Mouse (Mus musculus) megakaryocyte, embryonic 14.5 days (primary cell): ENCODE measurements at regions not wholly inside any gene's neighbourhood (a gene's known extent, or its start where the extent isn't known, plus 50 kb on each side); places are given as distances from the start of the nearest gene placed in this dataset.
"Not testable (repeated sequence)": the region's sequence is repeated elsewhere in the genome, so short reads cannot be mapped to it uniquely, and the experiment has no call there.

Source experiments
- H3K27me3 ChIP-seq: replicated peaks from 2 replicates; pipeline ENCODE3; 2012; ENCODE audit warnings: inconsistent platforms
- H3K36me3 ChIP-seq: replicated peaks from 2 replicates; pipeline ENCODE3; 2012; ENCODE audit warnings: low read length, inconsistent platforms, mixed read lengths
- H3K4me1 ChIP-seq: 2 replicates; pipeline ENCODE4 v1.6.1; 2012; ENCODE audit warnings: inconsistent platforms
- H3K4me3 ChIP-seq: replicated peaks from 2 replicates; pipeline ENCODE3; 2012; ENCODE audit warnings: moderate library complexity, mild to moderate bottlenecking, inconsistent platforms
- H3K9me3 ChIP-seq: 2 replicates; pipeline ENCODE4 v1.6.1; 2012; ENCODE audit warnings: inconsistent platforms
- FLI1 ChIP-seq: IDR thresholded peaks from 2 replicates; pipeline ENCODE4 v1.6.1; 2012; ENCODE audit warnings: low read length, inconsistent platforms, mixed read lengths
- GATA1 ChIP-seq: IDR thresholded peaks from 3 replicates; pipeline ENCODE4 v1.6.1; 2012; ENCODE audit warnings: mixed read lengths, low read length, inconsistent platforms, borderline replicate concordance

DNA sequence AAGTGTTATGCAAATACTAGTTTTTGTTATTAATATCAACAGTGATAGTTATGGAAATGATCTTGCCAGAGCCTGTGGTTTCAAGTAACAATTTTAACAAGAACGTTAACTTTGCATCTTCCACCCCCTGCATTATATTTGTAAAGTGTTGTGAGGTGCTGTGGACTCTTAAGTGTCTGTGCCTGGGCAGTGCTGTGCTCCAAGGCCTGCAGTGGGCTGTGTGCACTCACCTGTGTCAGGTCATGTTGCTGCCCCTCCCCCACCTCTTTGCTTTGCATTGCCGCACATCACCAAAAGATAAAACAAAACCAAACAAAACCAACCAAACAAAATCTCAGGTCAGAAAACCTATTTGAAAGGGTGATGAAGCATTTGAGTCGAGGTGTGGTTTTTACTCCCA is 297.7 kb downstream of the Sec16b start:
- TF ChIP-seq FLI1 (no peak), GATA1 (no peak)
- Histone ChIP-seq H3K9me3 (peaks cover 50% of the 10 kb centered on the region), H3K4me3 (no peak overlapping the region), H3K27me3 (no peaks in the 10 kb centered on the region), H3K36me3 (no peaks in the 10 kb centered on the region), H3K4me1 (no peaks in the 10 kb centered on the region)

DNA sequence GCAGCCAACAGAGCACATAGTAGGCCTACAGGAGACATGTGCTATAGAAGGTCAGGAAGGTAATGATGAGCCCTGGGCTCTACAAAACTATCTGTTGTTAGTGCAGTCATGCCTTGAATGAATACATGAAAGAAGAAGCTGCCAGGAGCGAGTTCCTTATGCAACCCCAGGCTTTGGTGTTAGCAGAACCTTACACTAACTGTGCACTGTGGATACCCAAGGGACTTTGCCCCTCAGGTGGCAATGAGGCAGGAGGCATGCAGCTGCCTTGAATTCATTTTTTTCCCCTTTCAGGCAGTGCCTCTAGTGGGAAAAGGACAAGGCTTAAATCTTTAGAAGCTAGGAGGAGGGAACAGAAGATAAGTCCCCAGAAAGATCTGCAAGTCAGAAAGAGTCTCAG is 299.8 kb downstream of the Sec16b start:
- Histone ChIP-seq H3K27me3 (no peaks in the 10 kb centered on the region), H3K4me1 (no peaks in the 10 kb centered on the region), H3K4me3 (no peak overlapping the region), H3K9me3 (peaks cover 46% of the 10 kb centered on the region), H3K36me3 (no peaks in the 10 kb centered on the region)
- TF ChIP-seq GATA1 = no peak
- TF ChIP-seq FLI1 = no peak

DNA sequence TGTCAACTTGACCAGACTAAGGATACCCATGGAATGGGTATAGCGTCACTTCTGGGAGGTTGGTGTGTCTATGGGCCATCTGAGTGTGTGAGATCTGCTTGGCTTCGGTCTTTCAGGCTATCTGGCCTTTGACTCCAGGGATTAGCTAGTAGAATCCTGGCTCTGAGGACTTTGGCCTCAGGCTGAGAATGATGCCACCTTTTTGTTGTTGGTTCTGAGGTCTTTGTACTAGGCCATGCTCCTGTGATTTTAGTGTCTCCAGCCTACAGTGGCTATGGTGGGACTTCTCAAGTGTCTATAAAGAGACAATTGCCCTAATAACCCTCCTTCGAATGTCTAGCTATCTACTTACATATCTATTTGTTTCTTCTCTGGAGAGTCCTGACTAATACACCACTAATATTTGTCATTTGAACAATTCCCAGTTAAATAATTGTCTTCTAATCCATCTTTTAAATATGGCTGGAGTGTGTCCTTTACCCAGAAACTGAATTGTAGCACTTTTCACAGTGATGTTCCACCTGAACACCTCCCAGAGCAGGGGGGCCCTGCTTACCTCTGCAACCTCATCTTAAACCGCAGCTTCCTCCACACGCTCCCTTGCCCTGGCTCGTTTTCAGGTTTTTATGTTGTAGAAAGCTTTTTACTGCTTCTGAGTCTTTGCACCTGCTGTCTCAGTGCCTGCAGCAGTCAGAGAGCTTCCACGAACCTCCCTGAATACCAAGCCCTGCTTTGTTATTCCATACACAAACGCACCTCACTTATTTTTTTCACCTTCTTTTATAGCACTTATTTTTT is 303.3 kb downstream of the Sec16b start:
- TF ChIP-seq GATA1 (no peak), FLI1 (no peak)
- H3K9me3 ChIP-seq = peaks cover 46% of the 10 kb centered on the region

DNA sequence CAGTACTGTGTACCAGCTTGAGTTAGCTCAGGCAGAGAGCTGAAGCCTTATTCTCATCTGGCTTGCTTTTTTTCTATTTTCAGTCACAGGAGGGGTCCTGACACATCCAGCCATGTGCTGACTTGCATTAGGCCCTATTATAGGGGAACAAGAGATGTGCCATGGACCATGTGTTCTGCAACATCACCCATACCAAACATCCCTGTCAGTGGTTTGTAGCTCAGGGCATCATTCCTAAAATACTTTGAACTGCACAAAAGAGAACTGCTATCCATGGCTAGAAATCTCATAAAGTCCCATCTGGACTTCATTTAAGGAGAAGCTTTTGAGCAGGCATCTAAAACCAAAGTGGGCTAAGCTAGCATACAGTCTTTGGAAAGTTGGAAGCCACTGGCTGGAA is 304.1 kb downstream of the Sec16b start:
- TF ChIP-seq FLI1 (no peak), GATA1 (no peak)
- H3K9me3 ChIP-seq = peaks cover 42% of the 10 kb centered on the region
- H3K4me1 ChIP-seq = no peaks in the 10 kb centered on the region
- no peaks in the 10 kb centered on the region for H3K27me3 ChIP-seq
- no peak overlapping the region for H3K4me3 ChIP-seq
- H3K36me3 ChIP-seq = no peaks in the 10 kb centered on the region

More for the DNA sequence above, 303.3 kb downstream of the Sec16b start:
- H3K4me3 ChIP-seq = no peak overlapping the region
- no peaks in the 10 kb centered on the region for H3K4me1 ChIP-seq
- no peaks in the 10 kb centered on the region for H3K27me3 ChIP-seq
- H3K36me3 ChIP-seq = no peaks in the 10 kb centered on the region

DNA sequence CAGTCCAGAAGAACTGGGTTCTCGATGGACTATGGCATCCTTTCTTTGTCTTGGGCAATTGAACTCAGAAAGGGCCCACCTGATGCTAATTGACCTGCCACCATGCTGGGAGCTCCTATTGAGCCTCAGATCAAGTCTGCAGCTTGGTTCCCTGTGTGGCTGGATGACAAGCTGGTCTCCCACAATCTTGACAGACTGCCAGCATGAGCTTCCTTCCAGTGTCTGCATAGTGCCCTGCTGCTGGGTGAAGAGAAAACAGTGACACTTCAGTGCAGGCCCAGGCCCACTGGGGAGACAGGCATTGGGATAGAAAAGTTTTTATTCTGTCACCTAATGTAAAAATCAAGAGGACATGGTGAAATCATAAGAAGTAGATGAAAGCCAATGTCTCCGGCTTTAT is 321.4 kb downstream of the Sec16b start:
- no peak overlapping the region for H3K4me3 ChIP-seq
- H3K36me3 ChIP-seq = no peaks in the 10 kb centered on the region
- H3K4me1 ChIP-seq = no peaks in the 10 kb centered on the region
- peaks cover 19% of the 10 kb centered on the region for H3K9me3 ChIP-seq
- no peaks in the 10 kb centered on the region for H3K27me3 ChIP-seq
- no peak for TF ChIP-seq FLI1
- TF ChIP-seq GATA1 = no peak

DNA sequence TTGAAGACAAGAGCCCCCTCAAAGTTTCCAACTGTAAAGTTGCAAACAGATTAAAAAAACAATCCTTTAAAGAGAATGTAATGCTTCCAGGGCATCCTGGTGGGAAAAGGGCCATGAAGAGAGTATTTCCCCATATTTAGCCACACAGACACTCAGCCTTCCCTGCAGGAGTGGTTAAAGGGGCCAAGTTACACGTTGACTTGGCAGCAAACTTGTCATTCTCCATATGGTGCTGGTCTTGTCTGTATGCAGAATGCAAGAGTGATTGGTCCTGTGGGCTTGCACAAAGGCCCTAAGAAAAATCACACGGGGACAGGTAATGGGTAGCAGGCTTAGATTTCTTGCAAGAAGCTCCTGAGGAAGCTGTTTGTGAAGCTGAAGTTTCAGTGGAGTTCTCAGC is 325.0 kb downstream of the Sec16b start:
- no peaks in the 10 kb centered on the region for H3K4me1 ChIP-seq
- no peak for TF ChIP-seq FLI1
- no peak for TF ChIP-seq GATA1
- H3K36me3 ChIP-seq = no peaks in the 10 kb centered on the region
- H3K9me3 ChIP-seq = peaks cover 9% of the 10 kb centered on the region; the same call in 1 of the 2 replicates
- no peaks in the 10 kb centered on the region for H3K27me3 ChIP-seq
- H3K4me3 ChIP-seq = no peak overlapping the region

DNA sequence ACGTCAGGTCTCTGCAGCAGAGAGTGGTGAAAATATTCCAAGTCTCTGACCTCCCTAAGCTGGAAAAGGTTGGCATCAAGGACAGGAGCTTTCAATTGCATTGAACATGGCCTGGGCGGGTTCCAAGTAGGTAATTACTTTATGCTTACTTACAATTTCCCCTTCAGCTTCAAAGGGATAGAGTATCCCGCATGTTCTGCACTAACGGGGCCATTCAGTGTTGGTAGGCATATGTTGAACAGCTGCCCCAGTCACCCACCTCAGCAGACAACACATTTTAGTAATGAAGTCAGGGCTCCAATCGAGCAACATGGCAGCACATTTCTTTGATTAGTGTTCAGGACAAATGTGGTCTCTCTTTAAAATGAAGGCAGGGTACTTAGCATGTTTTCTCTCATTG is 366.2 kb downstream of the Sec16b start:
- no peaks in the 10 kb centered on the region for H3K36me3 ChIP-seq
- H3K4me1 ChIP-seq = no peaks in the 10 kb centered on the region
- peaks cover 13% of the 10 kb centered on the region for H3K9me3 ChIP-seq
- TF ChIP-seq GATA1 (no peak), FLI1 (no peak)
- H3K4me3 ChIP-seq = no peak overlapping the region
- H3K27me3 ChIP-seq = no peaks in the 10 kb centered on the region

DNA sequence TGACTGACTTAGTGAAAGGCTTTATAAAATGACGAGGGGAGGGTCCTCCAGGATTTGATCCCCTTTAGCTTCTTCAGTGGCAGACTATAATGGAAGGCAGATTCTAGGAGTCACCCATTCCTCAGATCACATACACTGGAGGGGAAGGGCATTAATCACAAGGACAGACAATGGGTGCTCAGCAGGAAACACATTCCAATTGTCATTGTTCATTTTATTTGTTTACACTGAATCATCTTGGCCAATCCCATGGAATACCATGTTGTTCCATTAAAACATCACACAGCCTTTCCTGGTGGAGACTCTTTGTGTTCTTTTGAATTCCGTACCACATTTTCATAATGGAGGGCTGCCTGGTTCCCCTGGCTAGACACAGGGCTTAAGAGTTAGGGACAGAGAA is 368.5 kb downstream of the Sec16b start:
- Histone ChIP-seq H3K4me1 (no peaks in the 10 kb centered on the region), H3K4me3 (no peak overlapping the region), H3K9me3 (peaks cover 13% of the 10 kb centered on the region), H3K27me3 (no peaks in the 10 kb centered on the region), H3K36me3 (no peaks in the 10 kb centered on the region)
- no peak for TF ChIP-seq FLI1

DNA sequence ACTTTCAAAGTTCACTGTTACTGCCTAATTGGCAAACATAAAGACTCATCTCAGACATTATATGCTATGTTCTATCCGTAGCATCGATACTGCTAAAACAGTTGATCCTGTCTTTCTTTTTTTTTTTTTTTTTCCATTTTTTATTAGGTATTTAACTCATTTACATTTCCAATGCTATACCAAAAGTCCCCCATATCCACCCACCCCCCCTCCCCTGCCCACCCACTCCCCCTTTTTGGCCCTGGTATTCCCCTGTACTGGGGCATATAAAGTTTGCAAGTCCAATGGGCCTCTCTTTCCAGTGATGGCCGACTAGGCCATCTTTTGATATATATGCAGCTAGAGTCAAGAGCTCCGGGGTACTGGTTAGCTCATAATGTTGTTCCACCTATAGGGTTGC is 370.6 kb downstream of the Sec16b start:
- not testable (repeated sequence) for H3K27me3 ChIP-seq, H3K4me3 ChIP-seq, H3K4me1 ChIP-seq, H3K36me3 ChIP-seq
- peaks cover 13% of the 10 kb centered on the region for H3K9me3 ChIP-seq

DNA sequence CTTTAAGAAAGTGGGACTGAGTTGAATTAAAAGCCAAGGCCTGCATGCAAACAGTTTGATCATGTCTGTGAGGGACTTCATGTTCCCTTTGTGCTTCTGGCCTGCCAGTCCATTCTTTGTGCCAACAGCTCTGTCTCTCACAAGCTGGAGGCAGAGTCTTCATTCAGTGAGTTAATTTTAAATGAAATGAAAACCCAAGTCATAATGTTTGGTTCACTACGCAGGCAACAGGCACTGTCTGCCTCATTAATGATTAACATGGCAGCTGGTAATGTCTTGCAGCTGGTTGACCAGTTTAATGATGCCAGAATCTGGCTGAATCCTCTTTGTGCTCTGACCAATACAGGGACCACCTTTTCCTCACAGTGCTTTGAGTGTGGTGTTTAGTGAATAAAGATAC is 380.6 kb downstream of the Sec16b start:
- Histone ChIP-seq H3K4me3 (no peak overlapping the region), H3K4me1 (no peaks in the 10 kb centered on the region), H3K27me3 (no peaks in the 10 kb centered on the region), H3K36me3 (no peaks in the 10 kb centered on the region), H3K9me3 (peaks cover 26% of the 10 kb centered on the region)
- no peak for TF ChIP-seq GATA1
- TF ChIP-seq FLI1 = no peak

DNA sequence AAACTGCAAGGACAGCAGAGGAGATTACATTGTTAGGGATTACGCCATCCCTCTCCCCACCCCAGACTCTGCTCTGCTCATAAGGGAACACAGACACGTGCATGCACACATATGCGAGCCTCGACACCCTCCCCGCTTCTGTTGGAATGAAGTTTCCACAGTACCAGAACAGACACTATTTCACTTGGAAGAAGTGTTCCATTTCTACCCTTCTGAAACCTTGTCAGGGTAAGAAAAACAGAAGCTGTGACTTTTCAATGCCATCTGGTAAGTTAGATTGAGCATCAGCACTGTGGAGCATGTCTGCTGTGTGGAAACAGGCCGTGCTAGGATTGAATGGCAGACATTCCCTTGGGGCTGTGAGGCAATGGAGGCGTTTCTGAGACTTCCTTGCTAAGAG is 382.0 kb downstream of the Sec16b start:
- Histone ChIP-seq H3K4me3 (peak overlapping the region; percentile 36), H3K9me3 (peaks cover 27% of the 10 kb centered on the region), H3K36me3 (no peaks in the 10 kb centered on the region), H3K27me3 (no peaks in the 10 kb centered on the region), H3K4me1 (no peaks in the 10 kb centered on the region)
- TF ChIP-seq FLI1 = no peak
- TF ChIP-seq GATA1 = no peak
